Mouse (Mus musculus) brain, embryonic 14.5 days (tissue): ENCODE measurements at regions not wholly inside any gene's neighbourhood (a gene's known extent, or its start where the extent isn't known, plus 50 kb on each side); places are given as distances from the start of the nearest gene placed in this dataset.

Experiments
- CTCF ChIP-seq: fragments of 200-500 bp; IDR thresholded peaks from 2 replicates; pipeline ENCODE4 v1.5.1; 2012; ENCODE audit warnings: inconsistent platforms, mild to moderate bottlenecking, moderate library complexity, borderline replicate concordance; ENCODE audit not compliant: insufficient read depth, insufficient read length; ENCODE audit errors: extremely low read depth
- POLR2A ChIP-seq: fragments of 200-500 bp; IDR thresholded peaks from 2 replicates; pipeline ENCODE4 v1.6.1; 2012; ENCODE audit warnings: mild to moderate bottlenecking, inconsistent platforms, borderline replicate concordance; ENCODE audit not compliant: poor library complexity, insufficient read depth, insufficient read length, severe bottlenecking; ENCODE audit errors: extremely low read depth

- no peak for TF ChIP-seq POLR2A
- no peak for TF ChIP-seq CTCF
Measured at GRCm38 (mm10) chr2:138199016-138199415, 57.3 kb upstream of the Btbd3 start.
